9 mouse cellular contexts compared by ENCODE assay signal in the genomic region with DNA sequence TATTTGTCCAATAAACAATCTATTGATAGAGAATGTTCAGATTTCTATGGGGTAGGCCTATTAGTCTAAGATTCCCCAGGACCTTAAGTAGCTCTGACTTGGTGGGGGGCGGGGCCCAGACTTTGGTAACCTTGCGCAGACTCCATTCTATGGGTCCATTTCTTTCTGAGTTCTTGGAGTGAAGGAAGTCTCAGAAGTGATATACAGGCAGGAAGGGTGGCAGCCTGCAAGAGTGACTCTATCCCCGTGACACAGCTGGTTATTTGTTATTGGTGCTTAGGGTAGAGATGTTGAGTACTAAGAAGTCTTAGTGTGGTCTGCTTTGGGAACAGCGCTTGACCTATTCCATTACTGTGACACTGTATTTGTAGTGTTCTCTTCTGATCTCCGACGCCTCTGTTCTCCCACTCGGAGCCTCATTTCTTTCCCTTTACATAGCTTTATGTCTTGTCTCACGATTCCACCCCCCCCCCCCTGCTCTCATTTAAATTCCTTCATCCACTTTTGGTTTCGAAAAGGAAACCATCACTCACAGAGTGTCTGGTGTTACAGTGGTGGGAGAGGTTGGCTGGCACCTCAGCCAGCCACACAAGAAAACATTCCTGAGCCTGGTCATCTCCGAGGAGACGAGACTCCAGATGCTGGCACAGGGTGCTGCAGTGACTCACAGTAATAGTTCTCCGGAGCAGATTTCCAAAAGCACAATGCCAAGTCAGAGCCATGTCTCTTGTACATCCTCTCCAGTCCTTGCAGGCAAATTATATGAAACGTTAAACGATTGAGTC.
DNase-seq lines count a peak whose midpoint lies in the region; ATAC-seq lines count a peak whose summit lies in the region.
"Had no signal": no experiment of that assay in that cellular context is flagged by ENCODE, and none has a peak within 500 bp of the region (broad histone marks: within the 10 kb centered on the region; RNA-seq: fewer than 3 reads in every experiment).

No protein-coding gene starts in this region.

- H3K9me3 ChIP-seq in embryonic facial prominence, embryonic 10.5 days, result no peaks in the 10 kb centered on the region

- peak; percentile 22 for DNase-seq in layer of hippocampus, adult 11-12 months (ENCODE audit: low spot score)
- no peak for DNase-seq in layer of hippocampus, adult 8-10 months (ENCODE audit: low spot score in 2 of 2)
- DNase-seq in adrenal gland, adult 8-10 months, result peak; percentile 19
- peak; percentile 66 for DNase-seq in lung, postnatal 36 days
- no peak for DNase-seq in embryonic facial prominence, embryonic 10.5 days (ENCODE audit: low spot score)
- DNase-seq in gastrocnemius, adult 8-10 months (ENCODE audit: low spot score in 2 of 2), result no peak

- ATAC-seq in CD4-positive, CD25-positive, alpha-beta regulatory T cell, adult 4 months, result peak; percentile 76
- ATAC-seq in megakaryocyte, adult 5-6 weeks (ENCODE audit: poor library complexity, severe bottlenecking), result no peak

- no peak overlapping the region for H3K4me3 ChIP-seq in embryonic facial prominence, embryonic 10.5 days
- H3K4me3 ChIP-seq: megakaryocyte, embryonic 14.5 days had no signal

- WGBS in embryonic facial prominence, embryonic 10.5 days, result 91% methylated on average over 14 of the region's 14 CpGs

- no peaks in the 10 kb centered on the region for H3K4me1 ChIP-seq in embryonic facial prominence, embryonic 10.5 days
- H3K4me1 ChIP-seq: megakaryocyte, embryonic 14.5 days had no signal

- no peak overlapping the region for H3K27ac ChIP-seq in embryonic facial prominence, embryonic 10.5 days (replicated peaks)

- no peaks in the 10 kb centered on the region for H3K36me3 ChIP-seq in embryonic facial prominence, embryonic 10.5 days (replicated peaks)

- peaks cover 8% of the 10 kb centered on the region for H3K27me3 ChIP-seq in embryonic facial prominence, embryonic 10.5 days (replicated peaks; ENCODE audit: low read depth, poor library complexity, severe bottlenecking)

Comparison
In these comparisons a context has a peak if more than half of its experiments do, and no peak if none do; other contexts are left out.
1. DNase-seq: peak in layer of hippocampus, adult 11-12 months (single experiment), adrenal gland, adult 8-10 months (single experiment) and lung, postnatal 36 days (single experiment); none in layer of hippocampus, adult 8-10 months (0 of 2), embryonic facial prominence, embryonic 10.5 days (single experiment) and gastrocnemius, adult 8-10 months (0 of 2).